Mouse (Mus musculus): ENCODE measurements around the gene Trex1. TPM values are rescaled to one million over a fixed set of nuclear protein-coding genes. Genes with fewer than 3 reads are reported as not detected.

Trex1 gene
- polyA plus RNA-seq, 1 experiment from 2014 or later = 14.5 TPM

- H3K4me1 ChIP-seq (ENCODE audit: control insufficient read depth, insufficient read depth, low read length) = no peaks in the 10 kb centered on the region
- no peak overlapping the region for H3K4me2 ChIP-seq (ENCODE audit: low read depth, low read length)
- no peaks in the 10 kb centered on the region for H3K27me3 ChIP-seq (ENCODE audit: control insufficient read depth, insufficient read depth, low read length)
- H3K36me3 ChIP-seq (ENCODE audit: control insufficient read depth, insufficient read depth) = no peaks in the 10 kb centered on the region
- no peaks in the 10 kb centered on the region for H3K9me3 ChIP-seq (replicated peaks; ENCODE audit: control insufficient read depth, low read length)
- ATAC-seq (replicated peaks; ENCODE audit: extremely low read depth, insufficient read depth, low FRiP score) = no peak
- 73% methylated on average over 4 of the region's 4 CpGs for WGBS
- no peak overlapping the region for H3K27ac ChIP-seq (ENCODE audit: low read length)
- no peak overlapping the region for H3K4me3 ChIP-seq (ENCODE audit: low read length)
- no peak overlapping the region for H3K9ac ChIP-seq (ENCODE audit: low read length)
Measured at GRCm38 (mm10) chr9:109021428-109021827, 38.1 kb downstream of the Trex1 start.

- no peaks in the 10 kb centered on the region for H3K9me3 ChIP-seq (replicated peaks; ENCODE audit: control insufficient read depth, low read length)
- no peak overlapping the region for H3K4me3 ChIP-seq (ENCODE audit: low read length)
- H3K4me1 ChIP-seq (ENCODE audit: control insufficient read depth, insufficient read depth, low read length) = no peaks in the 10 kb centered on the region
- H3K36me3 ChIP-seq (ENCODE audit: control insufficient read depth, insufficient read depth) = no peaks in the 10 kb centered on the region
- H3K9ac ChIP-seq (ENCODE audit: low read length) = no peak overlapping the region
- H3K4me2 ChIP-seq (ENCODE audit: low read depth, low read length) = no peak overlapping the region
- H3K27ac ChIP-seq (ENCODE audit: low read length) = no peak overlapping the region
- no peak for ATAC-seq (replicated peaks; ENCODE audit: extremely low read depth, insufficient read depth, low FRiP score)
- 42% methylated on average over 11 of the region's 11 CpGs for WGBS
- no peaks in the 10 kb centered on the region for H3K27me3 ChIP-seq (ENCODE audit: control insufficient read depth, insufficient read depth, low read length)
Measured at GRCm38 (mm10) chr9:109016973-109017604, 42.4 kb downstream of the Trex1 start.

GRCm38 (mm10) chr9:109015397-109015796, 44.1 kb downstream of the Trex1 start:
- Histone ChIP-seq H3K9ac (ENCODE audit: low read length) (no peak overlapping the region), H3K27ac (ENCODE audit: low read length) (no peak overlapping the region), H3K9me3 (replicated peaks; ENCODE audit: control insufficient read depth, low read length) (no peaks in the 10 kb centered on the region), H3K36me3 (ENCODE audit: control insufficient read depth, insufficient read depth) (no peaks in the 10 kb centered on the region), H3K27me3 (ENCODE audit: control insufficient read depth, insufficient read depth, low read length) (no peaks in the 10 kb centered on the region), H3K4me1 (ENCODE audit: control insufficient read depth, insufficient read depth, low read length) (no peaks in the 10 kb centered on the region), H3K4me3 (ENCODE audit: low read length) (no peak overlapping the region), H3K4me2 (ENCODE audit: low read depth, low read length) (no peak overlapping the region)
- ATAC-seq (replicated peaks; ENCODE audit: extremely low read depth, insufficient read depth, low FRiP score) = no peak
- 50% methylated on average over 8 of the region's 8 CpGs for WGBS

- Histone ChIP-seq H3K4me3 (ENCODE audit: low read length) (no peak overlapping the region), H3K9ac (ENCODE audit: low read length) (0 out of 2 replicates have a peak overlapping the region, but pooled peaks have one; percentile 16), H3K36me3 (ENCODE audit: control insufficient read depth, insufficient read depth) (no peaks in the 10 kb centered on the region), H3K27ac (ENCODE audit: low read length) (no peak overlapping the region), H3K27me3 (ENCODE audit: control insufficient read depth, insufficient read depth, low read length) (no peaks in the 10 kb centered on the region), H3K4me2 (ENCODE audit: low read depth, low read length) (no peak overlapping the region), H3K9me3 (replicated peaks; ENCODE audit: control insufficient read depth, low read length) (no peaks in the 10 kb centered on the region), H3K4me1 (ENCODE audit: control insufficient read depth, insufficient read depth, low read length) (no peaks in the 10 kb centered on the region)
- WGBS = 68% methylated on average over 14 of the region's 14 CpGs
- no peak for ATAC-seq (replicated peaks; ENCODE audit: extremely low read depth, insufficient read depth, low FRiP score)
Measured at GRCm38 (mm10) chr9:109010316-109010690, 49.2 kb downstream of the Trex1 start.

GRCm38 (mm10) chr9:109009636-109010315, 49.8 kb downstream of the Trex1 start:
- Histone ChIP-seq H3K4me2 (ENCODE audit: low read depth, low read length) (peak overlapping the region; percentile 33; the same call in 1 of the 2 replicates), H3K27me3 (ENCODE audit: control insufficient read depth, insufficient read depth, low read length) (no peaks in the 10 kb centered on the region), H3K36me3 (ENCODE audit: control insufficient read depth, insufficient read depth) (no peaks in the 10 kb centered on the region), H3K9me3 (replicated peaks; ENCODE audit: control insufficient read depth, low read length) (no peaks in the 10 kb centered on the region), H3K4me1 (ENCODE audit: control insufficient read depth, insufficient read depth, low read length) (no peaks in the 10 kb centered on the region), H3K4me3 (ENCODE audit: low read length) (no peak overlapping the region), H3K27ac (ENCODE audit: low read length) (no peak overlapping the region), H3K9ac (ENCODE audit: low read length) (0 out of 2 replicates have a peak overlapping the region, but pooled peaks have one; percentile 16)
- WGBS = 24% methylated on average over 17 of the region's 17 CpGs
- peak; percentile 56 for ATAC-seq (replicated peaks; ENCODE audit: extremely low read depth, insufficient read depth, low FRiP score)

- H3K9me3 ChIP-seq (replicated peaks; ENCODE audit: control insufficient read depth, low read length) = no peaks in the 10 kb centered on the region
- WGBS = 58% methylated on average over 10 of the region's 10 CpGs
- no peak overlapping the region for H3K4me3 ChIP-seq (ENCODE audit: low read length)
- no peak overlapping the region for H3K27ac ChIP-seq (ENCODE audit: low read length)
- H3K36me3 ChIP-seq (ENCODE audit: control insufficient read depth, insufficient read depth) = no peaks in the 10 kb centered on the region
- H3K9ac ChIP-seq (ENCODE audit: low read length) = no peak overlapping the region
- ATAC-seq (replicated peaks; ENCODE audit: extremely low read depth, insufficient read depth, low FRiP score) = no peak
- no peaks in the 10 kb centered on the region for H3K27me3 ChIP-seq (ENCODE audit: control insufficient read depth, insufficient read depth, low read length)
- no peak overlapping the region; the same call in 1 of the 2 replicates for H3K4me2 ChIP-seq (ENCODE audit: low read depth, low read length)
- H3K4me1 ChIP-seq (ENCODE audit: control insufficient read depth, insufficient read depth, low read length) = no peaks in the 10 kb centered on the region
Measured at GRCm38 (mm10) chr9:109008994-109009635, 50.4 kb downstream of the Trex1 start.

GRCm38 (mm10) chr9:109008081-109008480, 51.5 kb downstream of the Trex1 start:
- Histone ChIP-seq H3K4me3 (ENCODE audit: low read length) (no peak overlapping the region), H3K36me3 (ENCODE audit: control insufficient read depth, insufficient read depth) (no peaks in the 10 kb centered on the region), H3K9ac (ENCODE audit: low read length) (0 out of 2 replicates have a peak overlapping the region, but pooled peaks have one; percentile 30), H3K4me1 (ENCODE audit: control insufficient read depth, insufficient read depth, low read length) (no peaks in the 10 kb centered on the region), H3K27me3 (ENCODE audit: control insufficient read depth, insufficient read depth, low read length) (no peaks in the 10 kb centered on the region), H3K27ac (ENCODE audit: low read length) (no peak overlapping the region), H3K9me3 (replicated peaks; ENCODE audit: control insufficient read depth, low read length) (no peaks in the 10 kb centered on the region), H3K4me2 (ENCODE audit: low read depth, low read length) (no peak overlapping the region)
- no peak for ATAC-seq (replicated peaks; ENCODE audit: extremely low read depth, insufficient read depth, low FRiP score)
- 77% methylated on average over 9 of the region's 9 CpGs for WGBS
